Mouse (Mus musculus): Measurements from ENCODE around the gene Elfn2.

The Elfn2 gene

GRCm38 (mm10) chr15:78718290-78719250 lies at the start of gene Elfn2:
TSS of gene Elfn2 (minus strand) at chr15:78718771.
- DNase-seq (ENCODE audit: low spot score) = peak; percentile 34

DNA sequence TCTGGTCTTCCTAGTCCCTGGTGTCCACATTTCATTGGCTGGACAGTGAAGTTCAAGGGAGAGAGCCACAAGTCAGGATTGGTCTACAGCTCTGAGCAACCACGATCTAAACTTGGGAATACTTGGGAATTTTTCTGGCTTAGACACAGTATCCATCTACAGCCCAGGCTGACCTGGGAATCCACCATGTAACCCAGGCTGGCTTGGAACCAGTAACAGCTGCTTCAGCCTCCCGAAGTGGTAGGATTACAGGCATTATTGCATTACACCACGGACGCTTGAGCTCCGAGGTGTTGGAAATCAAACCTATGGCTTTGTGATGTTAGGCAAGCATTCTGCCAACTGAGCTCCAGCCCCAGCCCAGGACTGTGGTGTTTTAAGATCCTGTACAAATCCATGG lies 45.1 kb upstream of the Elfn2 start:
- no peak for DNase-seq (ENCODE audit: low spot score)

- no peak for DNase-seq (ENCODE audit: low spot score)
These were observed 44.6 kb upstream of the Elfn2 start for GRCm38 (mm10) chr15:78763210-78763609.

GRCm38 (mm10) chr15:78761112-78761511 lies 42.5 kb upstream of the Elfn2 start:
- DNase-seq (ENCODE audit: low spot score) = no peak

DNA sequence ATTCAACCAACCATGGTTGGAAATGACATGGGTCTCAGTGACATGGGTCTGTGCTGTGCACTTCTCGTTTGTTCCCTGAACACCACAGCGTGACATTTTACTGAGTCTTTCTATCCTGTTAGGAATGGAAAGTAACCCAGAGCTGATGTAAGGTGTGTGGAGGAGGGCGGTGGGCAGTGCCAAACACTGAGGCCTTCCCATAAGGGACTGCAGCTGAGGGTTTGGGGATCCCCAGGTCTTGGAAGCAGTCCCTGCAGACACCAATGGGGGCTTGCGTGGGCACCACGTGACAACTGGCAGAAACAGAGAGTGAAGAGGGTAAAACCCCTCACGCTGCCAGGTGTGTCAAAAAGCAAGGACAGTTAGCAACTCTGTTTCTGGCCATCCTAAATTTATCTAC lies 39.6 kb upstream of the Elfn2 start:
- DNase-seq (ENCODE audit: low spot score) = no peak

DNA sequence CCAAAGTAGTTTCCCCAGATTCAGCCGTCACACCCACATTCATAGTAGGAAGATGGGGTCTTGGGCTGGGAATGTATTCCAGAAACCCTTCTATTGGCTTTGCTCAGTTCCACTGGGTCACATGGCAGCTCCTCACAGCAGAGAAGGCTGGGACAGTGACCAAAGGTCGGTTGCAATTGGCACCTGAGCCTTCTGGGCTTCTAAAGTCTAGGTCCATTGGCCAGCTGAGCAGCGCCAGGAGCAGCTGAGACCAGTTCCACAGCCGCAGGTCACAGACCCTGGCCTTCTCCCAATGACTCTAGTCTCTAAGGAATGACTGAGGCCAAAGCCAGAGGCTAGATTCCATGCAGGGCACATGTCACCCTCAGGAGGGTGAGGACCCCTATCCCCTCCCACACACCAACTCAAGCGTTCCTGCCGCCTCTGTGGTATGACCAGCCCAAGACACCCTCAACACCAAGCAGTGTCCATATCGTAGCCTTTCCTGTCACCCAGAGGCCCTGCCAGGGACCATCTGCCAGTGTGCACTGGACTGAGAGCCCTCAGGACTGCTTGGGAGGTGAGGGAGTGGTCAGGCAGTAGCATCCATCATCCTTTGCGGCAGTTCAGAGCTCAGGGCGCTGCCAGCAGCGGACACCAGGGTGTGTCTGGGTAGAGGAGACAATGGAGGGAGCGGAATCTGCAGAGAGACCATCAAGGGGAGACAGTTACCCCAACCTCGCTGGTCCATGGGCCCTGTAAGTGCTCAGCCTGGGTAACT lies 37.6 kb upstream of the Elfn2 start:
- DNase-seq (ENCODE audit: low spot score) = no peak

- DNase-seq (ENCODE audit: low spot score) = no peak
These were observed 36.7 kb upstream of the Elfn2 start for GRCm38 (mm10) chr15:78755226-78755625.

- DNase-seq (ENCODE audit: low spot score) = no peak
These were observed 35.6 kb upstream of the Elfn2 start for GRCm38 (mm10) chr15:78754144-78754543.

DNA sequence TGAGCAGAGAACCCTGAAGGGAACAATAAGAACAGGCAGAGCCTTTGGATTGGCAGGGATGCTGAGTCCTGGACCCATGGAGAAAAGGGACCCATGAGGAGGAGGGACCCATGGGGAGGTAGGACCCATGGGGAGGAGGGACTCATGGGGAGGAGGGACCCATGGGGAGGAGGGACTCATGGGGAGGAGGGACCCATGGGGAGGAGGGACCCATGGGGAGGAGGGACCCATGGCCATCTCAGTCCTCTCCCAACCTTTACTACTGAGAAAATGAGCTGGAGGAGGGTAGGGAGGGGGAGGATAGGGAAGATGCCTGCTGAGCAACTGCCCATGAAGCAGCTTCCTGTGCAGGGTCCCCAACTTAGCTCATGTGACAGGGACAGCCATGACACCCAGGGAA lies 34.4 kb upstream of the Elfn2 start:
- no peak for DNase-seq (ENCODE audit: low spot score)

DNA sequence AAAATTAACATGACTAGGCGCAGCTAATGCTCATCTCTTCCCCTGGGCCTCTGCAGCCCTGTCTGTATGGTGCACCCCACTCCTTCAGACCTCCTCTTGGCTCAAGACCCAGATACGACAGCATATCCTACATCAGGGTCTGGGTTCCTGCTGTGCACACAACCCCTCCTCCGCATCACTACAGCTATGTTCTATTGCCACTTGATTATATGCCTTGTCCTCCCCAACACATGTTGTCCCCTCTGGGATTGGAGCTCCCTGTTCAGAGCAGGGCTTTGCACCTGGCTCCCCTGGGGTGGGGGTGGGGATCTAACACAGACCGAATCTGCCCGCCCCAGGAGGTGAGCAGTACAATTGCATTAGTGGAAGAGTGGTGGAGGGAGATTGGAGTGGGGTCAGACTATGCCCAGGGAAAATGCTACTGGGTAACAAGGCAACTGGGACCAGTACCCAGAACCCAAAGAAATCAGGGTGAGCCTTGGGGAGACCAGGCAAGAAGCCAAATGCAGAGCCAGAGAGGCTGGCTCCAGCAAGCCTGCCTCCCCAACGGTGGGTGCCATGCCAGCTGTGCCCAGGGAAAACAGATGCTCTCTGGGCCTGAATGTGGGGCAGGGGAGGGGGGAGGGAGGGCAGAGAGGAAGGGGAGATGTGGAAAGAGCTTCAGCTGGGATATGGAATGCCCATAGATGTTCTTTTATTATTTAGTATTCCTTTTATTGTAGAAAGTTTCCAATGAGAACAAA lies 32.2 kb upstream of the Elfn2 start:
- no peak for DNase-seq (ENCODE audit: low spot score)

DNA sequence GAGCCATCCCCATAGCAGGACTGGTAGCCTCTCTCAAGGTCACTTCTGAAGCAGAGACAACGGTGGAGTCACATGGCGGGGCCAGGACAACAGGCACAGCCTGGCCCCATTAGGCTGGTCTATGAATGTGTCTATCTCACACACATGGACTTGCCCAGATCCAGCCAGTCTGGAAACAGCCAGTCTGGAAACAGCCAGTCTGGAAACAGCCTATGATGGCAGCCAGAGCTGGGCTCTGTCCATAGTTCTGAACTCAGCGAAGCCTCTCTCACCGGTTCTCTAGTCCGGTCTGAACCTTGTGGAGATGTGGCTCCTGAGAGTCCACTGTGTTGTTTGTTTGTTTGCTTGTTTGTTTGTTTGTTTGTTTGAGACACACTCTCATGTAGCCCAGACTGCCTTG lies 31.3 kb upstream of the Elfn2 start:
- peak; percentile 58 for DNase-seq (ENCODE audit: low spot score)

GRCm38 (mm10) chr15:78744206-78744605 lies 25.6 kb upstream of the Elfn2 start:
- DNase-seq (ENCODE audit: low spot score) = peak; percentile 89

GRCm38 (mm10) chr15:78742831-78743230 lies 24.3 kb upstream of the Elfn2 start:
- no peak for DNase-seq (ENCODE audit: low spot score)

DNA sequence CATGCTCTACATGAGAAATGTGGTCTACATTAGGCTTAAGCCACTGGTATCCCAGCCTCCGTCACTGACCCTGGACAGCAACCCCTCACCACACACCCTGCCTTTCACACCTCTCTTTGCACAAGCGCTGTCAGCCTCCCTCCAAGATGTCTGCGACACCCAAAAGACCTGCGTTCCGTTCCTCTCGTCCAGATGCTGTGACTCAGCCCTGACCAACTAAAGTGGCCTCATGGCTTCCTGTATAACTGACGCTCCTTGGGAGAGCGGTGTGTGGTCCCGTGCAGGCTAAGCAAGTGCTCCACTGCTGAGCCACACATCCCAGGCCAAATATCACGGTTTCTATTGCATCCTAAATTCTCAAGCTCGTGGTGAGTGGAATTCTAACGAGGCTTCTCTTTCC lies 22.1 kb upstream of the Elfn2 start:
- no peak for DNase-seq (ENCODE audit: low spot score)

DNA sequence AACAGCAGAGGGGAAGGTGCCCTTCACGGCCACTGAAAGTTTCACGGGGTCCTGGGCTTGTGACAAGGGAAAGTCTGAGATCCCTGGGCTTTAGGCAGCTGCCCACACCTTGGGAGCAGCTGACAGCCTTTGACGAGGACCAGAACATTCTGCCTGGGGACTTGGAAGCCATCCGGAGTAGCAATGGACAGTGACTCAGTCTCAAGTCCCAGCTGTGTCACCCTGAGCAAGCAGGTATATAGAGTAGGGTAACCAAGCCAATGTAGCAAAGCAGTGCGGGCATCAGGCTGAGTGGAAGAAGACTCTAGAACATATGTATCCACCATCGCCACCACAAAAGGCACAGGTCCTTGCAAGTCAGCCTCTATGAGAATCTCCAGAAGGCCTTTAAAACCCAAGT lies 18.6 kb upstream of the Elfn2 start:
- no peak for DNase-seq (ENCODE audit: low spot score)

GRCm38 (mm10) chr15:78736681-78737100 lies 18.1 kb upstream of the Elfn2 start:
- no peak for DNase-seq (ENCODE audit: low spot score)

DNA sequence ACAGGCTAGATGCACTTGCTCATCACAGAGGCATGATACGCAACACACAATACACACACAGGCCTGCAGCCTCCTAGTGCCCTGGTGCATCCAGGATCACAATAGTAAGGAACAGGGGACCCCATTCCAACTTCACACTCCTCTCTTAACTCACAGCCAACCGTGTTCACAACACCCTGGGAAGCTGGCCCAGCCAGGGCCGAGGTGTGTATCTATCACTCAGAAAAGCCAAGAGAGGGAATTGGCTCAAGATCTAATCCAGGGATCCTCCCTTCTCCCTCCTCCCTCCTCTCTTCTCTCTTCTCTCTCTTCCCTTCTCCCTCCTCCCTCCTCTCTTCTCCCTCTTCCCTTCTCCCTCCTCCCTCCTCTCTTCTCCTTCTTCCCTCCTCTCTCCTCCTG lies 17.6 kb upstream of the Elfn2 start:
- no peak for DNase-seq (ENCODE audit: low spot score)

- no peak for DNase-seq (ENCODE audit: low spot score)
These were observed 17.0 kb upstream of the Elfn2 start for GRCm38 (mm10) chr15:78735431-78736180.

GRCm38 (mm10) chr15:78731830-78732229 lies 13.3 kb upstream of the Elfn2 start:
- no peak for DNase-seq (ENCODE audit: low spot score)

DNA sequence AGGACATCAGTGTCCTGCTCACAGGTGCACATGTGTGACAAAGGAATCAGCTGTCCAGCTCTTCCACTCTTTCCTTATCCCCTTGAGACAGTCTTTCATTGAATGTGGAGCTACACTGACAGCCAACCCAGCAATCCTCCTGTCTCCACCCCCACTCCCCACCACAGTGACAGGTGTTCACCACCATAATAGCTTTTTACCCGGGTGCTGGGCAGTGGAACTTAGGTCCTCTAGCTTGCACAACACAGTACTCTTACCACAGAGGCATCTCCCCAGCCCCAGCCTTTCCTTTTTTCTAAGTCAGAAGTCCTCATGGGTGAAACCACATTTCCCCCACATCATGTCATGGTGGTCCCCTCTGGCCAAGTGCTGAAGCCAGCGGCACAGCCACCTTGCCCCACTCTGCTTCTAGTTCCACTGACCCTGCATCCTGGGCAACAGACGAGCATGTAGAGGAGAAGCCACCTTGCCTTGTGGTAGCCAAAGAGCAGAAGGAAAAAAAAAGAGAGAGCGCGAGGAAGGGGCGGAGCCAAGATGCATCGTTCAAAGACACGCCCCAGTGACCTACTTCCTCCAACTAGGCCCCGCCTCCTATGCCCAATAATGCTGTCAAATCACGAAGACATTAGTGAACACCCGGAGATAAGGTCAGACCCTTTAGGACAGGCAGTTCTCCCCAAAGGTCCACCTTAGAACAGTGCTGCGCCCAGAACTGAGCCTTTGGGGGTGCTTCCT lies 11.9 kb upstream of the Elfn2 start:
- DNase-seq (ENCODE audit: low spot score) = no peak

DNA sequence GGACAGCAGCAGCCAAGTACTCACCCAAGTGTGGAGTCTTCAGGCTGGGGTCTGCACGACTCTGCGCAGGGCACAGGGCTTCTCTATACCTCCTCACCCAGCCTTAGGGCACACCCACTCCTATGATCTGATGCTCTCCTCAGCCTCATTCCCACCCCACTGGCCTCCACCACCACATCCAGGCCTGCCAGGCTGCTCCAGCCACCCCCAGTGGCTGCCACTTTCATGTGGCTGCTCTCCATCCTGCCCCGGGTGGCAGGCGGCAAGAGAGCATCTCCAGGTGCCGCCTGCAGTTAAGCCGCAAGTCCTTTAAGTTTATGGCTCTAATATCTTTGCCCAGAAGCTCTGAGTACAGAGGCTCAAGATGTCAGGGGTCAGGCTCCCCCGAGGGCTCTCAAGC lies 8.1 kb upstream of the Elfn2 start:
- DNase-seq (ENCODE audit: low spot score) = no peak
